Mouse (Mus musculus): ENCODE measurements at regions not wholly inside any gene's neighbourhood (a gene's known extent, or its start where the extent isn't known, plus 50 kb on each side); places are given as distances from the start of the nearest gene placed in this dataset.

DNA sequence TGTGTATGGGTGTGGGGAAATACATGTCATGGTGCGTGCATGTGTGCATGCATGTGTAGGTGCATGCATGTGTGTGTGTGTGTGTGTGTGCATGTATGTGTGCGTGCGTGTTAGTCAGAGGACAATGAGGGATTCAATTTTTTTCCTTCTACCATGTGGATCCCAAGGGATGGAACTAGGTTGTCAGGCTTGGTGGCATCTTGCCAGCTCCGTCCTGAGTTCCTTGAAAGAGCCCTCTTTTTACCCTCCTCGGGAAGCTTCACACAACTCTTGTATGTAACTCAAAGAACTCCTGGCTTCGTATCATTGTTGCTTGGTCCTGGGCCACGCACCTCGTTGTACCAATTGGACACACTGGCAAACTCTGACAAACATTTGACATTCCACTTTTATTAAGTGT lies 183.0 kb downstream of the Tle3 start:
- no peak for TF ChIP-seq CTCF (conservative IDR thresholded peaks at IDR 0.05; ENCODE audit: insufficient read depth, insufficient read length, low read depth, low read length)
- TF ChIP-seq POLR2A (IDR thresholded peaks at IDR 0.05; ENCODE audit: low read depth, low read length), result no peak
